Mouse (Mus musculus) erythroblast, embryonic 14.5 days (primary cell): Measurements from ENCODE around the gene Rap1gap.

Experiments used
- GATA1 ChIP-seq: IDR thresholded peaks from 2 replicates; pipeline ENCODE4 v1.6.1; 2012; ENCODE audit warnings: low read length, inconsistent platforms, mixed read lengths
- TAL1 ChIP-seq: IDR thresholded peaks from 3 replicates; pipeline ENCODE4 v1.6.1; 2012; ENCODE audit warnings: low read length, inconsistent platforms, mixed read lengths

GRCm38 (mm10) chr4:137663491-137663890, 1.0 kb upstream of the Rap1gap start:
- TF ChIP-seq TAL1: no peak
- TF ChIP-seq GATA1: no peak
